Mouse (Mus musculus): ENCODE measurements around the gene Sh3bgrl2. TPM values are rescaled to one million over a fixed set of nuclear protein-coding genes. Genes with fewer than 3 reads are reported as not detected.

Sh3bgrl2 gene
- polyA plus RNA-seq, 1 experiment from 2014 or later: 22.2 TPM

Other genes starting within 250 kb of the Sh3bgrl2 start
- gene Lca5, start 107.2 kb upstream of the Sh3bgrl2 start, polyA plus RNA-seq (2015; fragmentation: Nextera tagmentation; extraction: Ambion mirVana): 13.7 and 16.5 TPM in 2 replicates